Mouse (Mus musculus): ENCODE measurements at regions not wholly inside any gene's neighbourhood (a gene's known extent, or its start where the extent isn't known, plus 50 kb on each side); places are given as distances from the start of the nearest gene placed in this dataset.

DNA sequence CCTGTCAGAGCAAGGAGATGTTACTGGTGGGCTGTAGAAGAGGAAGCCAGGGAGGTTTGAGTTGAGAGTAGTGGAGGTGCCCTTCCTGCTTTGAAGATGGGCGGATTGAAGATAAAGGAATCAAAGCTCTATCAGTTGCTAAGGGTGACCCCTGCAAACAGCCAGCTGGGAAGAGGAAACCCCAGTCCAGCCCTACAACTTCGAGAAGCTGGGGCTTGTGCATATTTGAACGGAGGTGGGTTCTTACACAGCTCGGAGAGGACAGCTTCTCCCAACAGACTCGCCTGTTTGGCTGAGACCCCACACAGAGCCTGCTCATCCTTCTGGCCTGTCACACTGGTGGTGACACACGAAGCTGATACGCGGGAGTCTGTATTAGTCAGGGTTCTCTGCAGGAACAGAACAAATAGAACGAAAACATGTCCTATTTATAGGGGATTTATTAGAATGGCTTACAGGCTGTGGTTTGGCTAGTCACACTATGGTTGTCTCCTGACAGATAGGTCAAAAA, 60.6 kb upstream of the Slc25a33 start:
- ATAC-seq (no peak), DNase-seq (no peak)
- no peaks in the 10 kb centered on the region for H3K9me3 ChIP-seq (ENCODE audit: low read length)
- no peak overlapping the region for H3K4me2 ChIP-seq (ENCODE audit: low read depth, low read length)
- no peak overlapping the region for H3K9ac ChIP-seq (replicated peaks)
- WGBS (ENCODE audit: insufficient replicate concordance), result 66% methylated on average over 9 of the region's 9 CpGs
- H3K27ac ChIP-seq (ENCODE audit: low read depth), result no peak overlapping the region
- no peaks in the 10 kb centered on the region for H3K36me3 ChIP-seq (replicated peaks; ENCODE audit: insufficient read depth, low read length)
- H3K4me1 ChIP-seq (ENCODE audit: insufficient read depth), result no peaks in the 10 kb centered on the region
- H3K27me3 ChIP-seq (ENCODE audit: insufficient read depth, low read length), result peaks cover 8% of the 10 kb centered on the region; the same call in 1 of the 2 replicates
- no peak overlapping the region for H3K4me3 ChIP-seq (ENCODE audit: low read depth, low read length)
- TF ChIP-seq EP300 (IDR thresholded peaks at IDR 0.05; ENCODE audit: low read depth) (no peak), CTCF (IDR thresholded peaks at IDR 0.05; ENCODE audit: low read depth) (no peak)

DNA sequence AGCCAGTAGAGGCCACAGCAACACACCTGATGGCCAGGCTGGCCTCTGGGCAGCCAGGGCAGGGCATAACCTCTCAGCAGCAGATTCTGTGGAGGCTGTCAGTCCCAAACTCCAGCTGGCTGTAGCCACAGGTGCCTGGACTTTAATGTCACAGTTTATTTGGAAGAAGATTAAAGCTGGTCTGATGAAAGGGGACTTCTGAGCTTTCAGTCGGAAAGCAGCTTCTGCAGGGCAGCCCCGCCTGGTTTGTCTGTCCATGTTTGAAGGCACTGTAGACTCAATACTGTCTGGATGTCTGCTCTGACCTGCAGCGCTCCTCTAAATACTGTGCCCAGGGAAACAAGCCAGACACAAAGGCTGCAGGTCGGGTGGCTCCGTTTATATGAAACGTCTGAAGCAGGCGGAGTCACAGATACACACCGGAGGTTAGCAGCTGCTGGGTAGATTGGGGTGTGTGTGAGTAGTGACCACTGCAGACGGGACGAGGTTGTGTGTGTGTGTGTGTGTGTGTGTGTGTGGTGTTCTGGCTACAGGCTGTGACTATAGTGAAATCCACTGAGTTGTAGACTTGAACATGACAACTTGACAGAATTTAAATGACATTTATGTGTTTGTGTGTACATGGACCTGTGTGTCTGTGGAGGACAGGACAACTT, 58.5 kb upstream of the Slc25a33 start:
- H3K9me3 ChIP-seq (ENCODE audit: low read length), result no peaks in the 10 kb centered on the region
- whole genome bisulfite sequencing (ENCODE audit: insufficient replicate concordance), result 49% methylated on average over 10 of the region's 10 CpGs
- H3K27me3 ChIP-seq (ENCODE audit: insufficient read depth, low read length), result 0 out of 2 replicates have a peak, but pooled peaks cover 4% of the 10 kb centered on the region
- H3K4me2 ChIP-seq (ENCODE audit: low read depth, low read length), result no peak overlapping the region
- no peaks in the 10 kb centered on the region for H3K36me3 ChIP-seq (replicated peaks; ENCODE audit: insufficient read depth, low read length)
- TF ChIP-seq CTCF (IDR thresholded peaks at IDR 0.05; ENCODE audit: low read depth), result no peak
- TF ChIP-seq EP300 (IDR thresholded peaks at IDR 0.05; ENCODE audit: low read depth), result no peak
- H3K27ac ChIP-seq (ENCODE audit: low read depth), result no peak overlapping the region
- DNase-seq, result no peak
- ATAC-seq, result no peak
- H3K9ac ChIP-seq (replicated peaks), result no peak overlapping the region
- H3K4me3 ChIP-seq (ENCODE audit: low read depth, low read length), result no peak overlapping the region
- H3K4me1 ChIP-seq (ENCODE audit: insufficient read depth), result no peaks in the 10 kb centered on the region

DNA sequence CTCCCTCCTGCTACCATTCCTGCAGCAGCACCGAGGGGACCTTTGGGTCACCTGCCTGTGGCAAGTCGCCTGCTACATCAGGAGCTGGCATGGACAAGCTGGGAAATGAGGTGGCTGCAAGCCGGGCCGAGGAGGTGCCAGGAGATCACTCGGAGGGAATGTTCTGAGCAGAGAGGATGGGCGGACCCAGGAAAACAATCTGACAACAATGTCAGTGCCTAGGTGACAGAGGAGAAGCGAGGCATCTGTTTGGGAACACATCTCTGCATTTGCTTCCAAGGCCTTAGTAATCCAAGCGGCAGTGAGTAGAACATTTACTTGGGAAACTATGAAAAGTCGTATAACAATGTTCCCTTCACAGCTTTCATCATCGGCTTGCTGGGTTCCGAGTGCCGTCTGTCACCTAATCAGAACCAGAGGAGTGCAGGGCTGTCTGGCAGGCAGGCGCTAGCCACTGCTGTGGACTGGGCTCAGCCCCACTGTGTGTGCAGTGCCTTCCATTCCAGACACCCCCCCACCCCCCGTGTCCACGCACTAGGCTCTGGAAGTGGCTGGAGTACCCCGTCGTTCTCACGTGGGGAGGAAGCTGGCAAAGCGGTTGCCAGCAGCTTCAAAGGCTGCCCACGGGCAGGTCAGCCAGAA, 56.6 kb upstream of the Slc25a33 start:
- Histone ChIP-seq H3K4me1 (ENCODE audit: insufficient read depth) (no peaks in the 10 kb centered on the region), H3K4me3 (ENCODE audit: low read depth, low read length) (no peak overlapping the region), H3K27ac (ENCODE audit: low read depth) (no peak overlapping the region), H3K36me3 (replicated peaks; ENCODE audit: insufficient read depth, low read length) (no peaks in the 10 kb centered on the region), H3K9me3 (ENCODE audit: low read length) (no peaks in the 10 kb centered on the region), H3K4me2 (ENCODE audit: low read depth, low read length) (no peak overlapping the region), H3K27me3 (ENCODE audit: insufficient read depth, low read length) (0 out of 2 replicates have a peak, but pooled peaks cover 4% of the 10 kb centered on the region), H3K9ac (replicated peaks) (no peak overlapping the region)
- TF ChIP-seq CTCF (IDR thresholded peaks at IDR 0.05; ENCODE audit: low read depth) (no peak), EP300 (IDR thresholded peaks at IDR 0.05; ENCODE audit: low read depth) (no peak)
- 71% methylated on average over 20 of the region's 20 CpGs for WGBS (ENCODE audit: insufficient replicate concordance)
- no peak for ATAC-seq
- DNase-seq, result no peak

DNA sequence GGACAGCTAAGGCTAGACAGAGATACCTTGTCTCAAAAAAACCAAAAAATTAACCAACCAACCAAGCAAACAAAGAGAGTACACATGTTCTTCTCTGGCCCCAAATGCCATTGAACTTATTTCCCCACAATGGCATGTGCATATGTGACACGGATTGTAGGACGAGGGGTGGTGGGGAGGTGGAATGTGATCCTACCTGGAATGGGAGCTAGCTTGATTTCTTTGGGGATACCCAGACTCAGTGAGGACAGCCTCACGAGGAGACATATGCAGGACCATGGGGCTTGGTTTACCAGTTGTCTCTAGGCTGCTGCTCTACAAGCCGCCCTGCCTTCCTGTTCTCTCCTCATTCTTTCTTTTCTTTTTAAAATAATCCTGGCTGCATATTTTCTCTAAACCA, 55.9 kb upstream of the Slc25a33 start:
- TF ChIP-seq EP300 (IDR thresholded peaks at IDR 0.05; ENCODE audit: low read depth) (no peak), CTCF (IDR thresholded peaks at IDR 0.05; ENCODE audit: low read depth) (no peak)
- no peaks in the 10 kb centered on the region for H3K4me1 ChIP-seq (ENCODE audit: insufficient read depth)
- no peak overlapping the region for H3K9ac ChIP-seq (replicated peaks)
- H3K27ac ChIP-seq (ENCODE audit: low read depth), result no peak overlapping the region
- no peaks in the 10 kb centered on the region for H3K9me3 ChIP-seq (ENCODE audit: low read length)
- no peaks in the 10 kb centered on the region for H3K36me3 ChIP-seq (replicated peaks; ENCODE audit: insufficient read depth, low read length)
- H3K4me2 ChIP-seq (ENCODE audit: low read depth, low read length), result no peak overlapping the region
- no peak for DNase-seq
- no peak overlapping the region for H3K4me3 ChIP-seq (ENCODE audit: low read depth, low read length)
- H3K27me3 ChIP-seq (ENCODE audit: insufficient read depth, low read length), result 0 out of 2 replicates have a peak, but pooled peaks cover 4% of the 10 kb centered on the region
- ATAC-seq, result no peak
- 90% methylated on average over 4 of the region's 4 CpGs for WGBS (ENCODE audit: insufficient replicate concordance)

DNA sequence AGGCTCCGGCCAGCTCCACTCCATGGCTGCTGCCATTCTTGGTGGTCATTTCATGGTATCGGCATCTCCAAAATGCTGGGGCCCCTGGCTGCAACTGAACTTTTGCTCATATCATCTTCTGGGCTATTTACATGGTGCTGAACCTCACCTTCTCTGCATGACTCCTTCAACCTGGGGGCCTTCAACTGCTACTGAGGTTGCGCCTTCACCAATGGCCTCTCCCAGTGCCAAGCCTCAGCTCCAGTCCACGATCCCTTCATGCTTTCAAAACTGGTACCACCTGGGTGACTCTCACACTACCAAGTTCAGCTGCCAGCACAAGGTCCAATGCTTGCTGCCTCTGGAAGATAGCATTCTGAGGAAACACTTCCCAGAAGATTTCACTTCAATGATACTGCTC, 53.7 kb upstream of the Slc25a33 start:
- WGBS (ENCODE audit: insufficient replicate concordance), result 82% methylated on average over 4 of the region's 4 CpGs
- Histone ChIP-seq H3K36me3 (replicated peaks; ENCODE audit: insufficient read depth, low read length) (no peaks in the 10 kb centered on the region), H3K27me3 (ENCODE audit: insufficient read depth, low read length) (no peaks in the 10 kb centered on the region), H3K9me3 (ENCODE audit: low read length) (no peaks in the 10 kb centered on the region), H3K4me1 (ENCODE audit: insufficient read depth) (no peaks in the 10 kb centered on the region), H3K27ac (ENCODE audit: low read depth) (no peak overlapping the region), H3K9ac (replicated peaks) (no peak overlapping the region), H3K4me3 (ENCODE audit: low read depth, low read length) (no peak overlapping the region), H3K4me2 (ENCODE audit: low read depth, low read length) (no peak overlapping the region)
- TF ChIP-seq EP300 (IDR thresholded peaks at IDR 0.05; ENCODE audit: low read depth), result no peak
- no peak for TF ChIP-seq CTCF (IDR thresholded peaks at IDR 0.05; ENCODE audit: low read depth)
- ATAC-seq (no peak), DNase-seq (no peak)
